Mouse (Mus musculus) lung, adult 10 weeks (tissue): Measurements from ENCODE around the gene Gm9125. TPM values are rescaled to one million over a fixed set of nuclear protein-coding genes. Genes with fewer than 3 reads are reported as not detected.

Source experiments
- polyA plus RNA-seq: library from polyadenylated mRNA; stranded (reverse); fragments of 350-450 nt; fragmentation: Illumina TruSeq; extraction: RNeasy Lipid Tissue Mini Kit (QIAGEN cat#74804); gene quantifications from one replicate; pipeline ENCODE4 v1.2.3, GENCODE M21; 2014; ENCODE audit warnings: low read depth, low replicate concordance; ENCODE audit not compliant: insufficient read depth

Gene Gm9125
- polyA plus RNA-seq, result not detected

DNA sequence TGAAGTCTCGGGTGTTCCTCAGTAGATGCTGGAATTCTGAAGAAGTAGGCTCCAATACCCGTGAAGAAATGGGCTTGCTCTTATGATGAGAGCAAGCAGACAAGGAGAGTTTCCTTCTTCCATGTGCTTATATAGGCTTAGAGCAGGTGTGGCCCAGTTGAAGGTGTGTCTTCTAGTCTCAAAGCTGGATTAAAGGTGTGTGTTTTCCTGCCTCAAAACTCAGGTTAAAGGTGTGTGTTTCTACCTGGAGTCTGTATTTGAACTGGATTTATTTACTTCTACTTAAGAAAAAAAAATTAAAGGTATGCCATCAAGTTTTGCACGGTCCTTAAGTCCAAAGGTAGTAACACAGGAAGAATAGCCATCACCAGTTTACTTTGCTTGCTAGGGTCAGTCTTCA lies at the start of gene Gm9125:
Gene Gm9125 (minus strand): TSS at position 101 of the 400 bp plus-strand sequence.

GRCm38 (mm10) chr3:94072544-94072943 lies 17.9 kb upstream of the Gm9125 start, which contains the start of gene Gm10697:
TSS of gene Gm10697 (minus strand) at chr3:94072644.

Other genes starting within 250 kb of the Gm9125 start
- not detected for gene Tdpoz3, start 228.9 kb downstream of the Gm9125 start, polyA plus RNA-seq
- gene Gm9117, start 111.3 kb downstream of the Gm9125 start, polyA plus RNA-seq, result not detected
- not detected for gene Tdpoz5, start 93.6 kb downstream of the Gm9125 start, polyA plus RNA-seq
- gene Gm10697, start 17.8 kb upstream of the Gm9125 start, polyA plus RNA-seq, result not detected
- not detected for gene Gm10696, start 123.3 kb upstream of the Gm9125 start, polyA plus RNA-seq
- not detected for gene Gm5286, start 141.8 kb upstream of the Gm9125 start, polyA plus RNA-seq
- gene Gm4778, start 209.2 kb upstream of the Gm9125 start, polyA plus RNA-seq, result not detected